Mouse (Mus musculus) forebrain, embryonic 11.5 days (tissue): Measurements from ENCODE around the gene Npnt. TPM values are rescaled to one million over a fixed set of nuclear protein-coding genes. Genes with fewer than 3 reads are reported as not detected.
A peak's percentile ranks its signal among the peaks of the same experiment; 100 is the strongest.

ENCODE experiments used
- ATAC-seq: fragments of 200-750 bp; cut with Nextera tagmentation; replicated peaks from 2 replicates; pipeline ENCODE4 v1.8.0; 2017; ENCODE audit warnings: moderate TSS enrichment; ENCODE audit not compliant: low FRiP score
- DNase-seq: peaks from one replicate; pipeline ENCODE4 v3.0.0-alpha.2; 2017; ENCODE audit warnings: low spot score
- H3K27ac ChIP-seq: fragments of 300-500 bp; sonication (generic); 2 replicates; pipeline ENCODE4 v1.5.1; 2014; ENCODE audit warnings: low read depth, low read length
- H3K27me3 ChIP-seq: fragments of 300-500 bp; sonication (generic); 2 replicates; pipeline ENCODE4 v1.6.1; 2014; ENCODE audit warnings: mild to moderate bottlenecking, low read length, mixed read lengths; ENCODE audit not compliant: control insufficient read depth, insufficient read depth
- H3K36me3 ChIP-seq: fragments of 300-500 bp; sonication (generic); 2 replicates; pipeline ENCODE4 v1.6.1; 2014; ENCODE audit warnings: mild to moderate bottlenecking, low read length, moderate library complexity, mixed read lengths; ENCODE audit not compliant: control insufficient read depth, insufficient read depth
- H3K4me1 ChIP-seq: fragments of 300-500 bp; sonication (generic); replicated peaks from 2 replicates; pipeline ENCODE4 v1.6.1; 2014; ENCODE audit warnings: low read length, mixed read lengths; ENCODE audit not compliant: control insufficient read depth, insufficient read depth
- H3K4me2 ChIP-seq: fragments of 300-500 bp; sonication (generic); 2 replicates; pipeline ENCODE4 v1.6.1; 2014; ENCODE audit warnings: low read depth, mild to moderate bottlenecking, low read length, moderate library complexity, mixed read lengths; ENCODE audit not compliant: severe bottlenecking
- H3K4me3 ChIP-seq: fragments of 300-500 bp; sonication (generic); 2 replicates; pipeline ENCODE4 v1.5.1; 2014; ENCODE audit warnings: low read depth, low read length
- H3K9ac ChIP-seq: fragments of 300-500 bp; sonication (generic); 2 replicates; pipeline ENCODE4 v1.6.1; 2014; ENCODE audit warnings: low read length
- H3K9me3 ChIP-seq: fragments of 300-500 bp; sonication (generic); 2 replicates; pipeline ENCODE4 v1.6.1; 2016; ENCODE audit warnings: low read length, mixed read lengths; ENCODE audit not compliant: control insufficient read depth
- WGBS: fragments of 180-500 bp; shearing (Covaris S2); extraction: QIAGEN DNeasy Blood & Tissue Kit; methylation state at CpG from one replicate; pipeline ENCODE4 v1.1.7; 2014; 5-methylcytosine and 5-hydroxymethylcytosine counted together
- polyA plus RNA-seq: library from polyadenylated mRNA; unstranded; fragments of >200 nt; fragmentation: Nextera tagmentation; extraction: Ambion mirVana; gene quantifications from 2 replicates; pipeline ENCODE4 v1.2.1, GENCODE M21; 2014

Gene Npnt
- polyA plus RNA-seq, 1 experiment from 2014 or later: 6.8 TPM

- H3K4me3 ChIP-seq: no peak overlapping the region
- H3K4me2 ChIP-seq: no peak overlapping the region
- peak; percentile 77 for ATAC-seq
These were observed 42.4 kb downstream of the Npnt start for GRCm38 (mm10) chr3:132907506-132908203.

GRCm38 (mm10) chr3:132905224-132905930 lies 44.7 kb downstream of the Npnt start:
- Histone ChIP-seq H3K4me2 (no peak overlapping the region), H3K27me3 (no peaks in the 10 kb centered on the region), H3K9ac (no peak overlapping the region), H3K27ac (no peak overlapping the region), H3K4me3 (no peak overlapping the region), H3K9me3 (no peaks in the 10 kb centered on the region), H3K4me1 (0 out of 2 replicates have a peak, but pooled peaks cover 2% of the 10 kb centered on the region), H3K36me3 (no peaks in the 10 kb centered on the region)
- ATAC-seq (no peak), DNase-seq (no peak)
- 91% methylated on average over 7 of the region's 7 CpGs for WGBS

More at GRCm38 (mm10) chr3:132907506-132908203, 42.4 kb downstream of the Npnt start:
- H3K27ac ChIP-seq: no peak overlapping the region
- 55% methylated on average over 8 of the region's 8 CpGs for WGBS
- H3K9me3 ChIP-seq: no peaks in the 10 kb centered on the region
- 0 out of 2 replicates have a peak, but pooled peaks cover 2% of the 10 kb centered on the region for H3K4me1 ChIP-seq
- H3K36me3 ChIP-seq: no peaks in the 10 kb centered on the region
- no peak overlapping the region for H3K9ac ChIP-seq
- no peaks in the 10 kb centered on the region for H3K27me3 ChIP-seq
- DNase-seq: no peak

- H3K4me2 ChIP-seq: no peak overlapping the region
- H3K27me3 ChIP-seq: no peaks in the 10 kb centered on the region
- H3K4me1 ChIP-seq: no peaks in the 10 kb centered on the region
- WGBS: 91% methylated on average over 11 of the region's 11 CpGs
- no peaks in the 10 kb centered on the region for H3K36me3 ChIP-seq
- H3K4me3 ChIP-seq: no peak overlapping the region
- DNase-seq (no peak), ATAC-seq (no peak)
- no peak overlapping the region for H3K9ac ChIP-seq
- no peak overlapping the region for H3K27ac ChIP-seq
- no peaks in the 10 kb centered on the region for H3K9me3 ChIP-seq
These were observed 46.7 kb downstream of the Npnt start for GRCm38 (mm10) chr3:132903386-132903785.

- Histone ChIP-seq H3K4me1 (no peaks in the 10 kb centered on the region), H3K27me3 (no peaks in the 10 kb centered on the region), H3K9me3 (no peaks in the 10 kb centered on the region), H3K36me3 (no peaks in the 10 kb centered on the region), H3K4me2 (no peak overlapping the region), H3K4me3 (no peak overlapping the region), H3K9ac (no peak overlapping the region), H3K27ac (no peak overlapping the region)
- WGBS: 93% methylated on average over 5 of the region's 5 CpGs
- DNase-seq (no peak), ATAC-seq (no peak)
These were observed 47.2 kb downstream of the Npnt start for GRCm38 (mm10) chr3:132902921-132903320.

- H3K27ac ChIP-seq: no peak overlapping the region
- H3K36me3 ChIP-seq: no peaks in the 10 kb centered on the region
- 86% methylated on average over 6 of the region's 6 CpGs for WGBS
- no peaks in the 10 kb centered on the region for H3K27me3 ChIP-seq
- DNase-seq (no peak), ATAC-seq (no peak)
- no peak overlapping the region for H3K9ac ChIP-seq
- H3K4me2 ChIP-seq: no peak overlapping the region
- H3K4me3 ChIP-seq: no peak overlapping the region
- no peaks in the 10 kb centered on the region for H3K9me3 ChIP-seq
- H3K4me1 ChIP-seq: no peaks in the 10 kb centered on the region
These were observed 47.9 kb downstream of the Npnt start for GRCm38 (mm10) chr3:132902206-132902605.

GRCm38 (mm10) chr3:132897891-132898290 lies 52.2 kb downstream of the Npnt start:
- ATAC-seq: no peak
- no peaks in the 10 kb centered on the region for H3K9me3 ChIP-seq
- H3K36me3 ChIP-seq: no peaks in the 10 kb centered on the region
- DNase-seq: no peak
- no peak overlapping the region for H3K4me2 ChIP-seq
- 91% methylated on average over 4 of the region's 4 CpGs for WGBS
- no peak overlapping the region for H3K9ac ChIP-seq
- no peaks in the 10 kb centered on the region for H3K27me3 ChIP-seq
- H3K27ac ChIP-seq: no peak overlapping the region
- no peak overlapping the region for H3K4me3 ChIP-seq
- no peaks in the 10 kb centered on the region for H3K4me1 ChIP-seq

- Histone ChIP-seq H3K4me3 (no peak overlapping the region), H3K36me3 (no peaks in the 10 kb centered on the region), H3K9ac (no peak overlapping the region), H3K4me1 (no peaks in the 10 kb centered on the region), H3K27me3 (no peaks in the 10 kb centered on the region), H3K9me3 (no peaks in the 10 kb centered on the region), H3K27ac (no peak overlapping the region), H3K4me2 (no peak overlapping the region)
- ATAC-seq: no peak
- no peak for DNase-seq
- WGBS: 91% methylated on average over 5 of the region's 5 CpGs
These were observed 52.7 kb downstream of the Npnt start for GRCm38 (mm10) chr3:132897390-132897789.

GRCm38 (mm10) chr3:132894086-132894485 lies 56.0 kb downstream of the Npnt start:
- DNase-seq: no peak
- no peak overlapping the region for H3K9ac ChIP-seq
- WGBS: 87% methylated on average over 7 of the region's 7 CpGs
- H3K36me3 ChIP-seq: no peaks in the 10 kb centered on the region
- H3K4me3 ChIP-seq: no peak overlapping the region
- no peaks in the 10 kb centered on the region for H3K4me1 ChIP-seq
- H3K27ac ChIP-seq: no peak overlapping the region
- H3K27me3 ChIP-seq: no peaks in the 10 kb centered on the region
- no peak overlapping the region for H3K4me2 ChIP-seq
- ATAC-seq: no peak
- no peaks in the 10 kb centered on the region for H3K9me3 ChIP-seq
